Mouse (Mus musculus) heart, embryonic 14.5 days (tissue): ENCODE results near the gene Ctdsp1. TPM values are rescaled to one million over a fixed set of nuclear protein-coding genes. Genes with fewer than 3 reads are reported as not detected.

ENCODE experiments used
- ATAC-seq: fragments of 200-750 bp; cut with Nextera tagmentation; 2 replicates; pipeline ENCODE4 v1.8.0; 2017; ENCODE audit warnings: low read depth, moderate TSS enrichment; ENCODE audit not compliant: insufficient number of reproducible peaks, insufficient read depth, low FRiP score
- H3K27ac ChIP-seq, 2 experiments: fragments of 200-500 bp in 1 of 2; fragments of 300-500 bp in 1 of 2; sonication (generic) in 1 of 2; replicated peaks in 1 of 2; 2 replicates each; pipeline ENCODE4 v1.5.1; 2012 to 2014; ENCODE audit warnings: low read depth in 2 of 2, low read length in 2 of 2, control low read depth in 1 of 2, mild to moderate bottlenecking in 1 of 2, mixed read lengths in 1 of 2; ENCODE audit not compliant: control insufficient read depth in 1 of 2, insufficient read depth in 1 of 2
- H3K27me3 ChIP-seq: fragments of 300-500 bp; sonication (generic); 2 replicates; pipeline ENCODE4 v1.6.1; 2014; ENCODE audit warnings: mild to moderate bottlenecking, low read length, control low read depth; ENCODE audit not compliant: control insufficient read depth, insufficient read depth
- H3K36me3 ChIP-seq: fragments of 300-500 bp; sonication (generic); 2 replicates; pipeline ENCODE4 v1.6.1; 2014; ENCODE audit warnings: mild to moderate bottlenecking, control low read depth, low read length, mixed read lengths; ENCODE audit not compliant: control insufficient read depth, insufficient read depth
- H3K4me1 ChIP-seq, 2 experiments: fragments of 200-500 bp in 1 of 2; fragments of 300-500 bp in 1 of 2; sonication (generic) in 1 of 2; 2 replicates each; pipeline ENCODE4 v1.6.1; 2012 to 2014; ENCODE audit warnings: low read length in 2 of 2, control low read depth in 1 of 2, mixed read lengths in 1 of 2; ENCODE audit not compliant: control insufficient read depth in 2 of 2, insufficient read depth in 2 of 2
- H3K4me2 ChIP-seq: fragments of 300-500 bp; sonication (generic); 2 replicates; pipeline ENCODE4 v1.6.1; 2014; ENCODE audit warnings: mild to moderate bottlenecking, low read length
- H3K4me3 ChIP-seq, 2 experiments: fragments of 200-500 bp in 1 of 2; fragments of 300-500 bp in 1 of 2; sonication (generic) in 1 of 2; 2 replicates each; pipeline ENCODE4 v1.5.1; 2012 to 2014; ENCODE audit warnings: low read length in 2 of 2, mild to moderate bottlenecking in 2 of 2, control low read depth in 1 of 2, low read depth in 1 of 2, moderate library complexity in 1 of 2; ENCODE audit not compliant: control insufficient read depth in 1 of 2, insufficient read depth in 1 of 2
- H3K9ac ChIP-seq: fragments of 300-500 bp; sonication (generic); 2 replicates; pipeline ENCODE4 v1.6.1; 2014; ENCODE audit warnings: mild to moderate bottlenecking, low read length
- H3K9me3 ChIP-seq: fragments of 300-500 bp; sonication (generic); 2 replicates; pipeline ENCODE4 v1.6.1; 2016; ENCODE audit warnings: low read length, control low read depth; ENCODE audit not compliant: control insufficient read depth
- WGBS: fragments of 180-500 bp; shearing (Covaris S2); extraction: QIAGEN DNeasy Blood & Tissue Kit; methylation state at CpG from one replicate; pipeline ENCODE4 v1.1.7; 2014; 5-methylcytosine and 5-hydroxymethylcytosine counted together
- polyA plus RNA-seq: library from polyadenylated mRNA; unstranded; fragments of >200 nt; fragmentation: Nextera tagmentation; extraction: Ambion mirVana; gene quantifications from 2 replicates; pipeline ENCODE4 v1.2.1, GENCODE M21; 2014

Ctdsp1 gene
- polyA plus RNA-seq, 1 experiment from 2014 or later, result 67.3 TPM

DNA sequence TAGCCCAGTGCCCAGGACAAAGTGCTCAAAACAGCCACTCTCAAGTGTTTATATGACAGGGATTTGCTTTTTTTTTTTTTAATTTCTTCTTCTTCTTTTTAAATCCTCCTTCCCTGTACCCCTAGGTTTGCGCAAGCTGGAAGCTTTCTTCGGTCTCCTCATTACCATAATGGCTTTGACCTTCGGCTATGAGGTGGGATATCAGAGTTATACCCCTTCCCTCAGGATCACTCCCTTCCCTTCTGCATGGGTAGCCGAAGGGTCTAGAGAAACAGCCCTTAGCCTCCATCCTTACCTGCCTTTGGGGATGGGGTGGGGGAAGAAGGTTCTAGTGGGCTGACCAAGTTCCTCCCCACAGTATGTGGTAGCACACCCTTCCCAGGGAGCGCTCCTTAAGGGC lies 10.8 kb upstream of the Ctdsp1 start:
- H3K27me3 ChIP-seq, result no peaks in the 10 kb centered on the region

DNA sequence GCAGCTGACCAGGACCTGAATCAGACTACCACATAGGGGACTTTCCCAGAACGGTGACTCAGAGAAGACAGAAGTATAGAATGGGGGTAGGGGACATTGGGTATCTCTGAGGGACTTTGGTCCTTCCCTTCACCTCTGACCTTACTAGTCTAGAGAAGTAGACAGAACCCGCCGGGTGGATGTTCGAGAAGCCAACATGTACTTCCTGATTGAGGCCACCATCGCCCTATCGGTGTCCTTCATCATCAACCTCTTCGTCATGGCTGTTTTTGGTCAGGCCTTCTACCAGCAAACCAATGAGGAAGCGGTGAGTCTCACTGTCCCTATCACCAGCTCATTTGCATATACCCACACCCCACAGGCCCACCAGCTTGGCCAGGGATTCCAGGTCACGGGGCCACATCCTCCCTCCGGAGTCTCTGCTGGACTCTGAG lies 9.7 kb upstream of the Ctdsp1 start:
- Histone ChIP-seq H3K27ac (no peak overlapping the region), H3K9ac (no peak overlapping the region), H3K4me3 (no peak overlapping the region), H3K4me1 (no peaks in the 10 kb centered on the region; a peak in 1 of 4 replicates), H3K36me3 (no peaks in the 10 kb centered on the region), H3K4me2 (no peak overlapping the region), H3K27me3 (no peaks in the 10 kb centered on the region), H3K9me3 (no peaks in the 10 kb centered on the region)
- ATAC-seq, result no peak
- 89% methylated on average over 10 of the region's 10 CpGs for WGBS

More for the DNA sequence above, 10.8 kb upstream of the Ctdsp1 start:
- Histone ChIP-seq H3K4me2 (no peak overlapping the region), H3K9ac (no peak overlapping the region), H3K4me3 (no peak overlapping the region), H3K27ac (no peak overlapping the region), H3K36me3 (no peaks in the 10 kb centered on the region), H3K4me1 (peaks cover 0 to 4% of the 10 kb centered on the region in 2 experiments; a peak in 1 of 4 replicates), H3K9me3 (no peaks in the 10 kb centered on the region)
- 86% methylated on average over 5 of the region's 5 CpGs for WGBS
- ATAC-seq, result no peak

DNA sequence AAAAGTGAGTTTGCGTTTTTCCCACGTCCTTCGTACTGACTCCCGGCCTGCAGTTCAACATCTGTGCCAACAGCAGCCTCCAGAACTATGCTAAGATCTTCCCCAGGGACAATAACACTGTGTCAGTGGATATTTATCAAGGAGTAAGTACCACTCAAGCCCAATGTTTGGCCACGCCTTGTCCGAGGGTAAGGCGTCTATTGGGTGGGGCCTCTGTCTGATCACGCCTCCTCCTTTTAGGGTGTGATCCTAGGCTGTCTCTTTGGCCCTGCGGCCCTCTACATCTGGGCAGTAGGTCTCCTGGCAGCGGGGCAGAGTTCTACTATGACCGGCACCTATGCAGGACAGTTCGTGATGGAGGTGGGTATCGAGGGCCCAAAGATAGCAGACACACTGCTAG lies 7.9 kb upstream of the Ctdsp1 start:
- Histone ChIP-seq H3K4me1 (peaks cover 4 to 8% of the 10 kb centered on the region in 2 experiments; a peak in 3 of 4 replicates), H3K9me3 (no peaks in the 10 kb centered on the region), H3K4me2 (no peak overlapping the region), H3K4me3 (no peak overlapping the region), H3K9ac (no peak overlapping the region), H3K27me3 (no peaks in the 10 kb centered on the region), H3K27ac (no peak overlapping the region), H3K36me3 (no peaks in the 10 kb centered on the region)
- ATAC-seq, result no peak
- WGBS, result 87% methylated on average over 13 of the region's 13 CpGs

DNA sequence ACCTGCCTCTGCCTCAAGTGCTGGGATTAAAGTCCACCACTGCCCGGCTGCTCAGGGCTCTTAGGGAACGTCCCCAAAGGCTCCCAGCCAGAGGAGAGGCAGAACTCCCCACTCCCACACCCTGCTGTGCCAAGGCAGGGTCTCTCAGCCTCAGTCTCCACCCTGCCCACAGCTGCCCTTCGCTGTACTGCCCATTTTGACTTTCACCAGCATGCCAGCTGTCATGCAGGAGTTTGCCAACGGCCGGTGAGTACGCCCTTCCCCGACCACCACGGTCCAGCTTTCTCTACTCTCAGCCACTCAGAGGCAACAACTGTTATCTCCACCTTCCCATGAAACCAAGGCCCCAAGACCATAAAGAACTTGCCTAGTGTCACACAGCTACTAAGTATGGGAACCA lies 6.8 kb upstream of the Ctdsp1 start:
- Histone ChIP-seq H3K4me3 (no peak overlapping the region), H3K36me3 (no peaks in the 10 kb centered on the region), H3K9ac (no peak overlapping the region), H3K27ac (no peak overlapping the region), H3K4me2 (no peak overlapping the region), H3K9me3 (no peaks in the 10 kb centered on the region), H3K27me3 (no peaks in the 10 kb centered on the region), H3K4me1 (peaks cover 7 to 10% of the 10 kb centered on the region in 2 experiments)
- 73% methylated on average over 8 of the region's 8 CpGs for WGBS
- ATAC-seq, result no peak

DNA sequence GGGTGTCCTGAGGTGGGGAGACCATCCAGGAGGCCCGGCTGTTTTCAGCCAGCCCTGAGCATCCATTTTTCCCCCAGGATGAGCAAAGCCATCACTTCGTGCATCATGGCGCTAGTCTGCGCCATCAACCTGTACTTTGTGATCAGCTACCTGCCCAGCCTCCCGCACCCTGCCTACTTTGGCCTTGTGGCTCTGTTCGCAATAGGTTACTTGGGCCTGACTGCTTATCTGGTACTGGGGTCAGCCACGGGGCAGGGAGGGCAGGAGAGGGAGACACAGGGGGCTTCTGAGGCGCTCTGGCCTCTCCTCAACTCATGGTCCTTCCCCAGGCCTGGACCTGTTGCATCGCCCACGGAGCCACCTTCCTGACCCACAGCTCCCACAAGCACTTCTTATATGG lies 6.2 kb upstream of the Ctdsp1 start:
- no peak overlapping the region for H3K9ac ChIP-seq
- H3K4me1 ChIP-seq, result peaks cover 11 to 15% of the 10 kb centered on the region in 2 experiments
- no peak for ATAC-seq
- H3K9me3 ChIP-seq, result no peaks in the 10 kb centered on the region
- no peak overlapping the region for H3K27ac ChIP-seq
- no peak overlapping the region for H3K4me3 ChIP-seq
- no peaks in the 10 kb centered on the region for H3K27me3 ChIP-seq
- H3K36me3 ChIP-seq, result no peaks in the 10 kb centered on the region
- H3K4me2 ChIP-seq, result no peak overlapping the region
- 87% methylated on average over 10 of the region's 10 CpGs for WGBS

DNA sequence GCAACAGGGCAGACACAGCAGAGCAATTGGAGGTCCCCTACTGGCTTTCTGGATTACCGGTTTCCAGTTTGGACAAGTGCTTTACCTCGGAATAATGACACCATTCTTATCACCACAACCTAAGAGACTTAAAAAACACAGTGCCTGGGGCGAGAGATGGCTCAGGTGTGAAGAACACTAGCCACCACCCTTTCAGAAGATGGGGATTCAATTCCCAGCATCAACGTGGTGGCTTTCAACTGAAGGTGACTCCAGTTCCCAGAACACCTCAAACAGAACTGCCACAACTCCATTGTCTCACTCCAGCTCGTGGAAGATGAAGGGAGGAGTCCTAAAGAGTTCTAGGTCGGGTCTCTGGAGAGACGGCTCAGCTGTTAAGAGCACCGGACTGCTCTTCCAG lies 5.8 kb upstream of the Ctdsp1 start:
- ATAC-seq, result no peak
- no peaks in the 10 kb centered on the region for H3K36me3 ChIP-seq
- no peak overlapping the region for H3K4me3 ChIP-seq
- H3K4me2 ChIP-seq, result no peak overlapping the region
- H3K9me3 ChIP-seq, result no peaks in the 10 kb centered on the region
- no peak overlapping the region for H3K27ac ChIP-seq
- no peaks in the 10 kb centered on the region for H3K27me3 ChIP-seq
- H3K9ac ChIP-seq, result no peak overlapping the region
- WGBS, result 75% methylated on average over 8 of the region's 8 CpGs
- H3K4me1 ChIP-seq, result peaks cover 14 to 15% of the 10 kb centered on the region in 2 experiments

DNA sequence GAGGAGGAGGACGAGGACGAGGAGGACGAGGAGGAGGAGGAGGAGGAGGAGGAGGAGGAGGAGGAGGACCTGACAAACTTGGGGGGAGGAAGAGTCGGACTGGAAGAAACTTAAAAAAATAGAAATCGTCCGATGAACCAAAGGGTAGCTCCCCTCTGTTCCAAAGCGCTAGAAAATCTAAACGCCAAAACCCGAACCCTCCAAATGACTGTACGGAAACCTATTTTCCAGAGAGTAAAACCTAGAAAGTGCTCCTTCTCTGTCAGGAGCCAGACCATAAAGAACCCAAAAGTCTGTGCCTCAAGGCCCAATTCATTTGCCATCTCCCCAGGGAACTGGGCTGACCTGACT lies 5.0 kb upstream of the Ctdsp1 start:
- Histone ChIP-seq H3K27me3 (no peaks in the 10 kb centered on the region), H3K36me3 (no peaks in the 10 kb centered on the region), H3K9me3 (no peaks in the 10 kb centered on the region), H3K9ac (peak overlapping the region; percentile 80), H3K27ac (peak overlapping the region; percentile 98 to 99), H3K4me2 (peak overlapping the region; percentile 64), H3K4me1 (peaks cover 18 to 21% of the 10 kb centered on the region in 2 experiments), H3K4me3 (peak overlapping the region; percentile 53 to 64)
- 62% methylated on average over 8 of the region's 10 CpGs for WGBS
- ATAC-seq, result no peak

DNA sequence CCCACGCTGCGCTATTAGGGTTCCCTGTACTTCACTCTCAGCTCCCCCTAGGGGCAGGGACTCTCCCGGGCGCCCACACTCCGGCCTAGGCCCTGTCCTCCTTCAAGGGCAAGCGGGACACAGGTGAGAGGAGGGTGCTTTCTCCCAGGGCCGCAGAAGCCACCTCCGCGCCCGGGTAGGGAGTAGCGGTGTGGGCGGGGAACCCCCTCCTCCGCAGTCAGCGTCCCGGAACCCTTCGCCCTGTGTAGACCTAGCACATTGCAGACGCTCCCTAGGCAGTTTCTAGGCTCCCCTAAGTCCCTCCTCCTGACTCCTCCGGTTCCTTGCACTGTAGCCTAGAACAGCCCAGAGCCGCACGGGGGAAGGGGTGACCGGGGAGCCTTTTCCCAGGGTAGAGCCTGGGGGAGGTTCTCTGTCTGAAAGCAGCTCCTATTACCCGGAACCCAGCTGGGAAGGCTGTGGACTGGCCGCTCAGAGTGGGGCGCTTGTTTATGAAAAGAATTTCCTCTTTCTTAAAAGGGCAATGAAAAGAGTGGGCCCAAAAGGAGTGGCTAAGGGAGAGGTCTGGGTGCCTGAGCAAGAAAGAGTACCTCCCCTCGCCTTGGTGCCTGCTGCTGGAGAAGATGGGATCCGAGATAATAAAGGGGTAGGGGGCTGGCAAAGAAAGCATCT lies 4.5 kb upstream of the Ctdsp1 start:
- Histone ChIP-seq H3K4me2 (peak overlapping the region; percentile 64), H3K27me3 (no peaks in the 10 kb centered on the region), H3K9me3 (no peaks in the 10 kb centered on the region), H3K9ac (peak overlapping the region; percentile 80), H3K27ac (peak overlapping the region; percentile 98 to 99), H3K4me1 (peaks cover 18 to 21% of the 10 kb centered on the region in 2 experiments), H3K36me3 (no peaks in the 10 kb centered on the region), H3K4me3 (peak overlapping the region; percentile 53 to 64)
- WGBS, result under 1% methylated on average over 26 of the region's 26 CpGs
- peak; percentile 85 for ATAC-seq
